Mouse (Mus musculus) heart, embryonic 16.5 days (tissue): ENCODE measurements around the gene Ldha. TPM values are rescaled to one million over a fixed set of nuclear protein-coding genes. Genes with fewer than 3 reads are reported as not detected.
A peak's percentile ranks its signal among the peaks of the same experiment; 100 is the strongest.
"Not testable (repeated sequence)": the region's sequence is repeated elsewhere in the genome, so short reads cannot be mapped to it uniquely, and the experiment has no call there.

Experiments
- ATAC-seq: fragments of 200-750 bp; cut with Nextera tagmentation; replicated peaks from 2 replicates; pipeline ENCODE4 v1.8.0; 2017; ENCODE audit warnings: moderate number of reproducible peaks; ENCODE audit not compliant: insufficient read depth, low FRiP score; ENCODE audit errors: extremely low read depth
- H3K27ac ChIP-seq: fragments of 300-500 bp; sonication (generic); 2 replicates; pipeline ENCODE4 v1.5.1; 2014; ENCODE audit warnings: mild to moderate bottlenecking, low read length, control low read depth, moderate library complexity
- H3K27me3 ChIP-seq: fragments of 300-500 bp; sonication (generic); 2 replicates; pipeline ENCODE4 v1.6.1; 2014; ENCODE audit warnings: low read length, mixed read lengths; ENCODE audit not compliant: control insufficient read depth, insufficient read depth
- H3K36me3 ChIP-seq: fragments of 300-500 bp; sonication (generic); 2 replicates; pipeline ENCODE4 v1.6.1; 2014; ENCODE audit not compliant: control insufficient read depth, insufficient read depth
- H3K4me1 ChIP-seq: fragments of 300-500 bp; sonication (generic); 2 replicates; pipeline ENCODE4 v1.6.1; 2014; ENCODE audit warnings: low read length, mixed read lengths; ENCODE audit not compliant: control insufficient read depth, insufficient read depth
- H3K4me2 ChIP-seq: fragments of 300-500 bp; sonication (generic); 2 replicates; pipeline ENCODE4 v1.6.1; 2014; ENCODE audit warnings: low read depth, mild to moderate bottlenecking, control low read depth, low read length
- H3K4me3 ChIP-seq: fragments of 300-500 bp; sonication (generic); 2 replicates; pipeline ENCODE4 v1.5.1; 2014; ENCODE audit warnings: mild to moderate bottlenecking, control low read depth, low read length
- H3K9ac ChIP-seq: fragments of 300-500 bp; sonication (generic); 2 replicates; pipeline ENCODE4 v1.6.1; 2014; ENCODE audit warnings: low read length, control low read depth
- H3K9me3 ChIP-seq: fragments of 300-500 bp; sonication (generic); replicated peaks from 2 replicates; pipeline ENCODE4 v1.6.1; 2016; ENCODE audit warnings: low read length; ENCODE audit not compliant: control insufficient read depth
- WGBS: fragments of 180-500 bp; shearing (Covaris S2); extraction: QIAGEN DNeasy Blood & Tissue Kit; methylation state at CpG from one replicate; pipeline ENCODE4 v1.1.7; 2014; 5-methylcytosine and 5-hydroxymethylcytosine counted together
- polyA plus RNA-seq: library from polyadenylated mRNA; unstranded; fragments of >200 nt; fragmentation: Nextera tagmentation; extraction: Ambion mirVana; gene quantifications from 2 replicates; pipeline ENCODE4 v1.2.1, GENCODE M21; 2015

The Ldha gene
- 3,218 and 3,386 TPM in 2 replicates for polyA plus RNA-seq

- H3K27ac ChIP-seq, result no peak within 1 kb of the TSS
- no peaks in the 10 kb centered on the region for H3K9me3 ChIP-seq
- H3K36me3 ChIP-seq, result no peaks in the 10 kb centered on the region
- H3K4me3 ChIP-seq, result no peak within 1 kb of the TSS
- 51% methylated on average over 6 of the region's 6 CpGs for WGBS
- H3K4me2 ChIP-seq, result no peak within 1 kb of the TSS
- no peak for ATAC-seq
- no peak within 1 kb of the TSS for H3K9ac ChIP-seq
- H3K27me3 ChIP-seq, result no peaks in the 10 kb centered on the region; the same call in 1 of the 2 replicates
- peaks cover 26% of the 10 kb centered on the region for H3K4me1 ChIP-seq
Measured at GRCm38 (mm10) chr7:46840787-46841525, at the start of gene Ldha. TSS of gene Ldha (plus strand) at chr7:46841475.

GRCm38 (mm10) chr7:46793871-46794270 is 47.4 kb upstream of the Ldha start:
- WGBS, result 83% methylated on average over 4 of the region's 4 CpGs
- Histone ChIP-seq H3K9me3 (no peaks in the 10 kb centered on the region), H3K4me2 (no peak overlapping the region), H3K9ac (no peak overlapping the region), H3K4me1 (peaks cover 14% of the 10 kb centered on the region), H3K27ac (no peak overlapping the region), H3K36me3 (peaks cover 2% of the 10 kb centered on the region; the same call in 1 of the 2 replicates), H3K27me3 (no peaks in the 10 kb centered on the region), H3K4me3 (no peak overlapping the region)
- no peak for ATAC-seq

- WGBS, result under 1% methylated on average over 75 of the region's 75 CpGs
- Histone ChIP-seq H3K27me3 (no peaks in the 10 kb centered on the region), H3K4me3 (peak within 1 kb of the TSS; percentile 86), H3K27ac (peak within 1 kb of the TSS; percentile 89), H3K4me2 (peak within 1 kb of the TSS; percentile 89), H3K9ac (peak within 1 kb of the TSS; percentile 92), H3K4me1 (peaks cover 14% of the 10 kb centered on the region), H3K9me3 (no peaks in the 10 kb centered on the region), H3K36me3 (peaks cover 5% of the 10 kb centered on the region; the same call in 1 of the 2 replicates)
- ATAC-seq, result peak; percentile 96
Measured at GRCm38 (mm10) chr7:46795287-46796205, 45.7 kb upstream of the Ldha start, which contains the start of the genes Hps5 and Gtf2h1. TSS of gene Hps5 (minus strand) at chr7:46796064. TSS of gene Gtf2h1 (plus strand) at chr7:46796103.

- ATAC-seq, result no peak
- Histone ChIP-seq H3K4me2 (peak overlapping the region; percentile 89), H3K4me1 (peaks cover 14% of the 10 kb centered on the region), H3K9ac (peak overlapping the region; percentile 92), H3K4me3 (peak overlapping the region; percentile 86), H3K27ac (peak overlapping the region; percentile 89), H3K27me3 (no peaks in the 10 kb centered on the region), H3K36me3 (peaks cover 5% of the 10 kb centered on the region; the same call in 1 of the 2 replicates), H3K9me3 (no peaks in the 10 kb centered on the region)
- WGBS, result under 1% methylated on average over 31 of the region's 31 CpGs
Measured at GRCm38 (mm10) chr7:46796206-46796679, 45.0 kb upstream of the Ldha start.

- H3K4me3 ChIP-seq, result peak overlapping the region; percentile 86
- no peak for ATAC-seq
- H3K4me1 ChIP-seq, result peaks cover 14% of the 10 kb centered on the region
- no peaks in the 10 kb centered on the region for H3K9me3 ChIP-seq
- WGBS, result 46% methylated on average over 6 of the region's 6 CpGs
- no peak overlapping the region for H3K27ac ChIP-seq
- peaks cover 8% of the 10 kb centered on the region for H3K36me3 ChIP-seq
- H3K4me2 ChIP-seq, result peak overlapping the region; percentile 89
- peak overlapping the region; percentile 92 for H3K9ac ChIP-seq
- no peaks in the 10 kb centered on the region for H3K27me3 ChIP-seq
Measured at GRCm38 (mm10) chr7:46796779-46797178, 44.5 kb upstream of the Ldha start.

- no peak overlapping the region for H3K4me2 ChIP-seq
- H3K27me3 ChIP-seq, result no peaks in the 10 kb centered on the region
- no peaks in the 10 kb centered on the region for H3K9me3 ChIP-seq
- no peak overlapping the region for H3K9ac ChIP-seq
- 91% methylated on average over 6 of the region's 6 CpGs for WGBS
- no peak overlapping the region for H3K4me3 ChIP-seq
- no peak overlapping the region for H3K27ac ChIP-seq
- H3K4me1 ChIP-seq, result no peaks in the 10 kb centered on the region
- ATAC-seq, result no peak
- H3K36me3 ChIP-seq, result peaks cover 50% of the 10 kb centered on the region
Measured at GRCm38 (mm10) chr7:46810325-46810724, 30.9 kb upstream of the Ldha start.

GRCm38 (mm10) chr7:46814012-46814411 is 27.3 kb upstream of the Ldha start:
- no peak overlapping the region for H3K4me3 ChIP-seq
- peaks cover 61% of the 10 kb centered on the region for H3K36me3 ChIP-seq
- 81% methylated on average over 4 of the region's 4 CpGs for WGBS
- H3K9me3 ChIP-seq, result no peaks in the 10 kb centered on the region
- H3K9ac ChIP-seq, result no peak overlapping the region
- no peaks in the 10 kb centered on the region for H3K27me3 ChIP-seq
- no peaks in the 10 kb centered on the region for H3K4me1 ChIP-seq
- no peak overlapping the region for H3K27ac ChIP-seq
- no peak overlapping the region for H3K4me2 ChIP-seq
- ATAC-seq, result no peak

GRCm38 (mm10) chr7:46820876-46821632 is 20.2 kb upstream of the Ldha start:
- 89% methylated on average over 15 of the region's 15 CpGs for WGBS
- ATAC-seq, H3K9me3 ChIP-seq, H3K27ac ChIP-seq, H3K9ac ChIP-seq, H3K4me2 ChIP-seq, H3K27me3 ChIP-seq, H3K4me1 ChIP-seq, H3K4me3 ChIP-seq: not testable (repeated sequence)
- peaks cover 49% of the 10 kb centered on the region for H3K36me3 ChIP-seq
